Mouse (Mus musculus): Measurements from ENCODE around the gene Pla2g3. TPM values are rescaled to one million over a fixed set of nuclear protein-coding genes. Genes with fewer than 3 reads are reported as not detected.

Gene Pla2g3
- total and polyA plus RNA-seq, 2 experiments: 0.06 TPM; not detected in 1

GRCm38 (mm10) chr11:3451701-3452163, 36.4 kb upstream of the Pla2g3 start:
- under 1% methylated on average over 20 of the region's 20 CpGs for WGBS
- TF ChIP-seq CTCF (IDR thresholded peaks at IDR 0.05; ENCODE audit: low read depth, low read length): 0 out of 2 replicates have a peak, but pooled peaks have one; percentile 3
- TF ChIP-seq POLR2A (IDR thresholded peaks at IDR 0.05; ENCODE audit: extremely low read depth, insufficient read depth, low read length): no peak

GRCm38 (mm10) chr11:3452167-3452639, 35.9 kb upstream of the Pla2g3 start, which contains the start of gene Rnf185:
Gene Rnf185, minus strand, starts transcription at chr11:3452363.
- TF ChIP-seq POLR2A (IDR thresholded peaks at IDR 0.05; ENCODE audit: extremely low read depth, insufficient read depth, low read length) (peak; percentile 66), CTCF (IDR thresholded peaks at IDR 0.05; ENCODE audit: low read depth, low read length) (no peak)
- peak; percentile 93 for DNase-seq (ENCODE audit: extremely low read depth, low read depth, low spot score)
- peak within 1 kb of the TSS; percentile 92 for H3K27ac ChIP-seq (replicated peaks; ENCODE audit: insufficient read depth, low read depth, low read length)
- no peaks in the 10 kb centered on the region for H3K36me3 ChIP-seq (ENCODE audit: control insufficient read depth, insufficient read depth, low read length)
- H3K79me2 ChIP-seq (ENCODE audit: control insufficient read depth, insufficient read depth, low read length): peaks cover 23% of the 10 kb centered on the region; the same call in 1 of the 2 replicates
- peaks cover 10% of the 10 kb centered on the region for H3K4me1 ChIP-seq (ENCODE audit: control insufficient read depth, insufficient read depth, low read length)
- H3K27me3 ChIP-seq (ENCODE audit: control insufficient read depth, insufficient read depth, low read length): no peaks in the 10 kb centered on the region
- peak within 1 kb of the TSS; percentile 76 for H3K4me3 ChIP-seq (ENCODE audit: insufficient read depth, low read depth, low read length)
- under 1% methylated on average over 45 of the region's 45 CpGs for WGBS
- H3K9ac ChIP-seq (ENCODE audit: low read depth, low read length): peak within 1 kb of the TSS; percentile 86

More at GRCm38 (mm10) chr11:3451701-3452163, 36.4 kb upstream of the Pla2g3 start:
- H3K27ac ChIP-seq (replicated peaks; ENCODE audit: insufficient read depth, low read depth, low read length): peak overlapping the region; percentile 92
- no peaks in the 10 kb centered on the region for H3K27me3 ChIP-seq (ENCODE audit: control insufficient read depth, insufficient read depth, low read length)
- peak; percentile 76 for DNase-seq (ENCODE audit: extremely low read depth, low read depth, low spot score)
- peak overlapping the region; percentile 86 for H3K9ac ChIP-seq (ENCODE audit: low read depth, low read length)
- peaks cover 12% of the 10 kb centered on the region for H3K4me1 ChIP-seq (ENCODE audit: control insufficient read depth, insufficient read depth, low read length)
- peak overlapping the region; percentile 76 for H3K4me3 ChIP-seq (ENCODE audit: insufficient read depth, low read depth, low read length)
- H3K36me3 ChIP-seq (ENCODE audit: control insufficient read depth, insufficient read depth, low read length): no peaks in the 10 kb centered on the region
- peaks cover 26% of the 10 kb centered on the region; the same call in 1 of the 2 replicates for H3K79me2 ChIP-seq (ENCODE audit: control insufficient read depth, insufficient read depth, low read length)

DNA sequence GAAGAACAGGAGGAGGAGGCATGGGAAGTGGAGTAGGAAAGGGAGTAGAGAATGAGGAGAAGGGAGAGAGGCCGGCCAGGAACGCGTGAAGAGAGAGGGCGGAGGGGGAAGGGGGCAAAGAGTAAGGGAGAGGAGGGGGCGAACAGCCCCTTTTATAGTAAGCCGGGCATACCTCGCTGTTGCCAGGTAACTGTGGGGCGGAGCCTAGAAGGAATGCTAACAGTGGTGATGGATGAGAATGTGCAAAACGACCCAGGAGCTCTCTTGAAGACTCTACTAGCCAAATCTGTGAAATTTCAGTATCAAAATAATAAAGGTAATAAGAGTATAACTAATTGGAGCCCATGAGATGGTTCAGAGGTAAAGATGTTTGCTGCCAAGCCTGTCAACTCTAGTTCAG, 35.3 kb upstream of the Pla2g3 start:
- no peak for DNase-seq (ENCODE audit: extremely low read depth, low read depth, low spot score)
- 2% methylated on average over 9 of the region's 9 CpGs for WGBS
- TF ChIP-seq CTCF (IDR thresholded peaks at IDR 0.05; ENCODE audit: low read depth, low read length) (no peak), POLR2A (IDR thresholded peaks at IDR 0.05; ENCODE audit: extremely low read depth, insufficient read depth, low read length) (no peak)
- Histone ChIP-seq H3K4me1 (ENCODE audit: control insufficient read depth, insufficient read depth, low read length) (peaks cover 10% of the 10 kb centered on the region), H3K27ac (replicated peaks; ENCODE audit: insufficient read depth, low read depth, low read length) (peak overlapping the region; percentile 59), H3K79me2 (ENCODE audit: control insufficient read depth, insufficient read depth, low read length) (peaks cover 19% of the 10 kb centered on the region; the same call in 1 of the 2 replicates), H3K27me3 (ENCODE audit: control insufficient read depth, insufficient read depth, low read length) (no peaks in the 10 kb centered on the region), H3K36me3 (ENCODE audit: control insufficient read depth, insufficient read depth, low read length) (no peaks in the 10 kb centered on the region), H3K9ac (ENCODE audit: low read depth, low read length) (peak overlapping the region; percentile 71), H3K4me3 (ENCODE audit: insufficient read depth, low read depth, low read length) (peak overlapping the region; percentile 76)

DNA sequence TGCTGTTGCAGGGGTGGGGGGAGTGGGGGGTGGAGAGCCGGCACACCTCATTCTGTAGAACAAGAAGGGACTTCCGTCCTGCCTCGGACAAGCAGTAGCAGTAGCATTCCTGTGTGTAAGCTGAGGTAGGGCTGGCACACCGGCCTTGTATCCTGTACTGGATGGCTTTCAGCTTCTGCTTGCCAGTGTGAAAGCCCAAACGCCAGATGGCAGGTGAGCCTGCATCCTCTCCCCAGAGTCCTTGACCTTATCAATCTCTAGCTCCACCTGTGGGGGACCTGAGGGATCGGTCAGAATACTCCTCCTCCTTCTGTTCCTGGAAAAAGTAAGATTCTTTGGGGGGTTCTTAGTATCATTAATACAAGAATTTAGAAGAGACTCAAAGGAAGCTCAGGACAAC, 34.6 kb upstream of the Pla2g3 start:
- no peak overlapping the region for H3K27ac ChIP-seq (replicated peaks; ENCODE audit: insufficient read depth, low read depth, low read length)
- H3K36me3 ChIP-seq (ENCODE audit: control insufficient read depth, insufficient read depth, low read length): no peaks in the 10 kb centered on the region
- H3K4me1 ChIP-seq (ENCODE audit: control insufficient read depth, insufficient read depth, low read length): peaks cover 14% of the 10 kb centered on the region
- no peak overlapping the region for H3K9ac ChIP-seq (ENCODE audit: low read depth, low read length)
- WGBS: 27% methylated on average over 6 of the region's 6 CpGs
- TF ChIP-seq CTCF (IDR thresholded peaks at IDR 0.05; ENCODE audit: low read depth, low read length) (peak; percentile 58), POLR2A (IDR thresholded peaks at IDR 0.05; ENCODE audit: extremely low read depth, insufficient read depth, low read length) (no peak)
- peaks cover 14% of the 10 kb centered on the region; the same call in 1 of the 2 replicates for H3K79me2 ChIP-seq (ENCODE audit: control insufficient read depth, insufficient read depth, low read length)
- H3K4me3 ChIP-seq (ENCODE audit: insufficient read depth, low read depth, low read length): no peak overlapping the region
- DNase-seq (ENCODE audit: extremely low read depth, low read depth, low spot score): peak; percentile 68
- no peaks in the 10 kb centered on the region for H3K27me3 ChIP-seq (ENCODE audit: control insufficient read depth, insufficient read depth, low read length)

- TF ChIP-seq POLR2A (IDR thresholded peaks at IDR 0.05; ENCODE audit: extremely low read depth, insufficient read depth, low read length) (no peak), CTCF (IDR thresholded peaks at IDR 0.05; ENCODE audit: low read depth, low read length) (no peak)
- no peak overlapping the region for H3K4me3 ChIP-seq (ENCODE audit: insufficient read depth, low read depth, low read length)
- no peak for DNase-seq (ENCODE audit: extremely low read depth, low read depth, low spot score)
- H3K27ac ChIP-seq (replicated peaks; ENCODE audit: insufficient read depth, low read depth, low read length): no peak overlapping the region
- no peak overlapping the region for H3K9ac ChIP-seq (ENCODE audit: low read depth, low read length)
- H3K36me3 ChIP-seq (ENCODE audit: control insufficient read depth, insufficient read depth, low read length): no peaks in the 10 kb centered on the region
- peaks cover 12% of the 10 kb centered on the region for H3K4me1 ChIP-seq (ENCODE audit: control insufficient read depth, insufficient read depth, low read length)
- WGBS: 98% methylated on average over 3 of the region's 3 CpGs
- H3K27me3 ChIP-seq (ENCODE audit: control insufficient read depth, insufficient read depth, low read length): no peaks in the 10 kb centered on the region
- peaks cover 5% of the 10 kb centered on the region; the same call in 1 of the 2 replicates for H3K79me2 ChIP-seq (ENCODE audit: control insufficient read depth, insufficient read depth, low read length)
Observed at GRCm38 (mm10) chr11:3454506-3454905, 33.6 kb upstream of the Pla2g3 start.

DNA sequence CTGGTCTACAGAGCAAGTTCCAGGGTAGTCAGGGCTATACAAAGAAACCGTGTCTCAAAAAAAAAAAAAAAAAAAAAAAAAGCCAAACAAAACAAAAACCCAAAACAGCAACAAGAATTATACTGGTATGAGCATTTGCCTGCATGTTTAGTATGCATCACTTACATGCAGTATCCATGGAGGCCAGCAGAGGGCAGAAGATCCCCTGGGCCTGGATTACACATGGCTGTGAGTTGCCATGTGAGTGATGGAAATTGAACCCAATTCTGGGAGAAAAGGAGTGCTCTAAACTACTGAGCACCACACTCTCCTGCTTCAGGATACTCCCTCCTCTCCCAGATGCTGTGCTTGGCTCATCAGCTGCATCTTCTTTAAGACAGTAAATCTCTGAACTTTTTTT, 31.7 kb upstream of the Pla2g3 start:
- WGBS: 22% methylated on average over 1 of the region's 1 CpGs
- no peak overlapping the region for H3K9ac ChIP-seq (ENCODE audit: low read depth, low read length)
- H3K79me2 ChIP-seq (ENCODE audit: control insufficient read depth, insufficient read depth, low read length): no peaks in the 10 kb centered on the region
- H3K27ac ChIP-seq (replicated peaks; ENCODE audit: insufficient read depth, low read depth, low read length): no peak overlapping the region
- no peaks in the 10 kb centered on the region for H3K36me3 ChIP-seq (ENCODE audit: control insufficient read depth, insufficient read depth, low read length)
- no peaks in the 10 kb centered on the region for H3K27me3 ChIP-seq (ENCODE audit: control insufficient read depth, insufficient read depth, low read length)
- TF ChIP-seq CTCF (IDR thresholded peaks at IDR 0.05; ENCODE audit: low read depth, low read length): peak; percentile 74
- no peak for TF ChIP-seq POLR2A (IDR thresholded peaks at IDR 0.05; ENCODE audit: extremely low read depth, insufficient read depth, low read length)
- peaks cover 8% of the 10 kb centered on the region for H3K4me1 ChIP-seq (ENCODE audit: control insufficient read depth, insufficient read depth, low read length)
- peak; percentile 40 for DNase-seq (ENCODE audit: extremely low read depth, low read depth, low spot score)
- no peak overlapping the region for H3K4me3 ChIP-seq (ENCODE audit: insufficient read depth, low read depth, low read length)

Measured in liver, adult 2 months (tissue).